Mouse (Mus musculus): ENCODE data around the gene Rpl32.

DNA sequence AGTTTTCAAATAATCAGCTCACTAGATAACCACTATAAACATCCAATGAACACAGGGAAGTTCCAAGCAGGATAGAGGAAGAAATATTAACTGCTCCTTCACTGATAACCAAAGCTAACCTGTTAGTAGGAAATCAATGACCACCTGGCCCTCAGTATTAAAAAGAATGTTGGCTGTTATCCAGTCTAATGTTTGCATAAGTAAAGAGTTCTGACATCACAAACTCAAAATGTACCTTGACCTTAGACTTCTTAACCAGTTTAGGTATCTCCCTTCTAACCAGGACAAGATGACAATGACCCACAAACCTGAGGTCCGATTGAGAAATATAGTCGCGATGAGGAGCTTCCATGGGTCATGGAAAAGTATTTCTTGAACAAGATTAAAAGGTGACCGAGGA is 36.5 kb upstream of the Rpl32 start:
- TF ChIP-seq CTCF (IDR thresholded peaks at IDR 0.05; ENCODE audit: low read depth) (no peak), EP300 (IDR thresholded peaks at IDR 0.05; ENCODE audit: low read depth) (no peak)

All from liver, postnatal 0 days (tissue).